Mouse (Mus musculus): ENCODE data around the gene Igfbp5. TPM values are rescaled to one million over a fixed set of nuclear protein-coding genes. Genes with fewer than 3 reads are reported as not detected.

Gene Igfbp5
- 107 TPM for polyA plus RNA-seq (2015; fragmentation: Illumina TruSeq; extraction: RNeasy Lipid Tissue Mini Kit (QIAGEN cat#74804); ENCODE audit: insufficient read depth, low read depth, low replicate concordance)

DNA sequence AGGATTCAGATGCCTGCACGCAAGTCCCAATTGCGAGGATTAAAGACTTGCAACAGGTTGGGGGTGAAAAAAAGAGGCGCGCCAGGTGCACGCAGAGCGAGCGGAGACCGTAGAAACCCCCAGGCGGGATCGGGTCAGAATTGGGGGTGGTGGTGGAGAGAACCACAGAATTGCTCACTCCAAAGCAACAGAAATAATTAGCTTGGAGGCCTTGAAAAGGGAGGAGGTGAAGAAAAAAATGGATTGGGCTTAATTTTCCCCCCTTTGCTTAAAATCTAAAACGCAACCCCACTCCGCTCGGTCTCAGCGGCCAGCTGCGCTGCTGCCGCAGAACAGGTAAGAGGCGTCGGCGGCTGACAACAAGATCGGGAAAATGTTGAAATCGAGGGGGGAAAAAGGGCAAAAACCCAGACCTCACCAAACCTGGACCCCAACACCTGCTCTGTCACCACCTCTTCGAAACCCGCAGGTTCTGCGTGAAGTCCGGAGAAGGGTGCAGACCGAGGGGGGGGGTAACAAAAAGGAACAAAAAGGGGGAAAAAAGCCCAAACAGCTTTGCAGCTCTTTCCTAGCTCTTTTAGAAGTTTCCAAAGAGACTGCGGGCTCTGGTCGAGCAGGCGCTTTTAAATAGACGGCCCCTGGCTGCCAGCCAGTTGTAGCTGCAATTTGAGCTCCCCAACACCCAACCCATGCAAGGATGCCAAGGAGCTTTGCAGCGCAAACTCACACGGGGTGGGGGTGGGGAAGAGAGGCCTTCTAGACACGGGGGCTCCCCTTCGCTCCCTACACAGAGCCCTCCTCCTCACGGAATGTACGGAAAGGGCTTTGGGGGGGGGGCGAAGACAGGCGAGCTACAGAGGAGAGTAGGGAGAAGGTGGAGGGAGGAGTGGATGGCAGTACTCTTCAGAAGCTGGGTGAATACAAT lies at the start of gene Igfbp5:
TSS of gene Igfbp5 (minus strand) at position 598 of the 925 bp plus-strand sequence.

DNA sequence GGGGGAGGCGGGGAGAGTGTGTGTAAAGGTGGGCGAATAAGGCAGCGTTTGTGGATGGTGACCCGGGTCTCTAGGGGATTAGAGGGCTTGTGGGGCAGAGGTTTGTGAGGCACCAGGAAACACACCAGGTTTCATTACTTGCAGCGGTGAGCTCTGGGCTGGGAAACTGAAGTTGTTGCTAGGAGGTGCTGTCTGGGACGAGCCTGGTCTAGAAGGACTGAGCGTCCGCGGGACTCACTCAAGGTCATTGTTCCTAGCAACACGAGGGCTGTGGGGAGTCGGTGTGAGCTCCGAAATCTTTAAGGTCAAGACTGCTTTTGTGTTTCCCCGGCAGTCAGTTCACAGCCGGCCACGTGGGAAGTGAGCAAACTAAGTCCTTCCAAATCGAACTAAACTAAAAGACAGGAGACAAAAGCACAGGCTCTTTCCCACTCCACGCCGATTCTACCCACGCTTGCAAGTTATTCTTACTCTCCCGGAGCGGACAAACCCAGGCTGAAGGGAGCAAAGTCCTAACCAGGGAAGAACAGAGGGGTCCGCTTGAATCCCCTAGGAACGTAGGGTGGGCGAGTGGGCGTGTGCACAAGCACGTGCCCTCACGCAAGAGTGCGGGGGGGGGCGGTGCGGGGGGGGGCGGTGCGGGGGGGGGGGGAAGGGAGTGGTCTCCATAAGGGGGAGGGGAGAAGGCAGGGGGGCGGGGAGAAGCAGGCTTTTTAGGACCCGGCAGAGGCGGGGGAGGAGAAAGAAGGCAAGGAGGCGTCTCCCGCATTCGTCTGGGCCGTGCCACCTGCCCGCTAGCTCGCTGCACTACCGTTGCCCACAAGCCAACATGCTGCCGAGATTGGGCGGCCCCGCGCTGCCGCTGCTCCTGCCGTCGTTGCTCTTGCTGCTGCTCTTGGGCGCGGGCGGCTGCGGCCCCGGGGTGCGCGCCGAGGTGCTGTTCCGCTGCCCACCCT lies 50.7 kb downstream of the Igfbp5 start, which contains the start of gene Igfbp2:
TSS of gene Igfbp2 (plus strand) at position 753 of the 956 bp plus-strand sequence.

Other genes starting within 250 kb of the Igfbp5 start
- gene Ankar, start 174.3 kb downstream of the Igfbp5 start, polyA plus RNA-seq (2015; fragmentation: Illumina TruSeq; extraction: RNeasy Lipid Tissue Mini Kit (QIAGEN cat#74804); ENCODE audit: insufficient read depth, low read depth, low replicate concordance): not detected
- 687 TPM for gene Rpl37a, start 163.6 kb downstream of the Igfbp5 start, polyA plus RNA-seq (2015; fragmentation: Illumina TruSeq; extraction: RNeasy Lipid Tissue Mini Kit (QIAGEN cat#74804); ENCODE audit: insufficient read depth, low read depth, low replicate concordance)
- 3.0 TPM for gene Igfbp2, start 50.4 kb downstream of the Igfbp5 start, polyA plus RNA-seq (2015; fragmentation: Illumina TruSeq; extraction: RNeasy Lipid Tissue Mini Kit (QIAGEN cat#74804); ENCODE audit: insufficient read depth, low read depth, low replicate concordance)
- not detected for gene Tnp1, start 141.0 kb upstream of the Igfbp5 start, polyA plus RNA-seq (2015; fragmentation: Illumina TruSeq; extraction: RNeasy Lipid Tissue Mini Kit (QIAGEN cat#74804); ENCODE audit: insufficient read depth, low read depth, low replicate concordance)